Mouse (Mus musculus): ENCODE measurements at regions not wholly inside any gene's neighbourhood (a gene's known extent, or its start where the extent isn't known, plus 50 kb on each side); places are given as distances from the start of the nearest gene placed in this dataset.

- DNase-seq (ENCODE audit: extremely low read depth, insufficient read length, low spot score) = no peak
These were observed 147.6 kb upstream of the Rbms1 start for GRCm38 (mm10) chr2:61110591-61110990.

- DNase-seq (ENCODE audit: extremely low read depth, insufficient read length, low spot score) = no peak
These were observed 146.6 kb upstream of the Rbms1 start for GRCm38 (mm10) chr2:61109564-61109963.

GRCm38 (mm10) chr2:61105169-61105568, 142.2 kb upstream of the Rbms1 start:
- DNase-seq (ENCODE audit: extremely low read depth, insufficient read length, low spot score) = no peak

GRCm38 (mm10) chr2:61100854-61101253, 137.9 kb upstream of the Rbms1 start:
- DNase-seq (ENCODE audit: extremely low read depth, insufficient read length, low spot score) = no peak

GRCm38 (mm10) chr2:61088501-61088900, 125.5 kb upstream of the Rbms1 start:
- no peak for DNase-seq (ENCODE audit: extremely low read depth, insufficient read length, low spot score)

GRCm38 (mm10) chr2:61084835-61085234, 121.8 kb upstream of the Rbms1 start:
- DNase-seq (ENCODE audit: extremely low read depth, insufficient read length, low spot score) = no peak

- DNase-seq (ENCODE audit: extremely low read depth, insufficient read length, low spot score) = no peak
These were observed 120.1 kb upstream of the Rbms1 start for GRCm38 (mm10) chr2:61083100-61083499.

GRCm38 (mm10) chr2:61082640-61083039, 119.6 kb upstream of the Rbms1 start:
- DNase-seq (ENCODE audit: extremely low read depth, insufficient read length, low spot score) = no peak

GRCm38 (mm10) chr2:61080006-61080405, 117.0 kb upstream of the Rbms1 start:
- DNase-seq (ENCODE audit: extremely low read depth, insufficient read length, low spot score) = no peak

GRCm38 (mm10) chr2:61071025-61071424, 108.0 kb upstream of the Rbms1 start:
- no peak for DNase-seq (ENCODE audit: extremely low read depth, insufficient read length, low spot score)

GRCm38 (mm10) chr2:61067877-61068276, 104.9 kb upstream of the Rbms1 start:
- no peak for DNase-seq (ENCODE audit: extremely low read depth, insufficient read length, low spot score)

GRCm38 (mm10) chr2:61062125-61062524, 99.1 kb upstream of the Rbms1 start:
- DNase-seq (ENCODE audit: extremely low read depth, insufficient read length, low spot score) = no peak

- no peak for DNase-seq (ENCODE audit: extremely low read depth, insufficient read length, low spot score)
These were observed 97.9 kb upstream of the Rbms1 start for GRCm38 (mm10) chr2:61060906-61061305.

- peak; percentile 5 for DNase-seq (ENCODE audit: extremely low read depth, insufficient read length, low spot score)
These were observed 95.7 kb upstream of the Rbms1 start for GRCm38 (mm10) chr2:61058545-61059235.

GRCm38 (mm10) chr2:61052296-61052695, 89.3 kb upstream of the Rbms1 start:
- DNase-seq (ENCODE audit: extremely low read depth, insufficient read length, low spot score) = no peak

- DNase-seq (ENCODE audit: extremely low read depth, insufficient read length, low spot score) = no peak
These were observed 88.8 kb upstream of the Rbms1 start for GRCm38 (mm10) chr2:61051808-61052207.

- DNase-seq (ENCODE audit: extremely low read depth, insufficient read length, low spot score) = no peak
These were observed 83.2 kb upstream of the Rbms1 start for GRCm38 (mm10) chr2:61046111-61046767.

- no peak for DNase-seq (ENCODE audit: extremely low read depth, insufficient read length, low spot score)
These were observed 82.5 kb upstream of the Rbms1 start for GRCm38 (mm10) chr2:61045467-61045866.

- no peak for DNase-seq (ENCODE audit: extremely low read depth, insufficient read length, low spot score)
These were observed 69.9 kb upstream of the Rbms1 start for GRCm38 (mm10) chr2:61032920-61033319.

- DNase-seq (ENCODE audit: extremely low read depth, insufficient read length, low spot score) = no peak
These were observed 66.7 kb upstream of the Rbms1 start for GRCm38 (mm10) chr2:61029706-61030105.

- DNase-seq (ENCODE audit: extremely low read depth, insufficient read length, low spot score) = no peak
These were observed 65.6 kb upstream of the Rbms1 start for GRCm38 (mm10) chr2:61028578-61028977.

GRCm38 (mm10) chr2:61027686-61028085, 64.7 kb upstream of the Rbms1 start:
- no peak for DNase-seq (ENCODE audit: extremely low read depth, insufficient read length, low spot score)
